Mouse (Mus musculus): ENCODE results near the gene R3hdm4.

The R3hdm4 gene

DNA sequence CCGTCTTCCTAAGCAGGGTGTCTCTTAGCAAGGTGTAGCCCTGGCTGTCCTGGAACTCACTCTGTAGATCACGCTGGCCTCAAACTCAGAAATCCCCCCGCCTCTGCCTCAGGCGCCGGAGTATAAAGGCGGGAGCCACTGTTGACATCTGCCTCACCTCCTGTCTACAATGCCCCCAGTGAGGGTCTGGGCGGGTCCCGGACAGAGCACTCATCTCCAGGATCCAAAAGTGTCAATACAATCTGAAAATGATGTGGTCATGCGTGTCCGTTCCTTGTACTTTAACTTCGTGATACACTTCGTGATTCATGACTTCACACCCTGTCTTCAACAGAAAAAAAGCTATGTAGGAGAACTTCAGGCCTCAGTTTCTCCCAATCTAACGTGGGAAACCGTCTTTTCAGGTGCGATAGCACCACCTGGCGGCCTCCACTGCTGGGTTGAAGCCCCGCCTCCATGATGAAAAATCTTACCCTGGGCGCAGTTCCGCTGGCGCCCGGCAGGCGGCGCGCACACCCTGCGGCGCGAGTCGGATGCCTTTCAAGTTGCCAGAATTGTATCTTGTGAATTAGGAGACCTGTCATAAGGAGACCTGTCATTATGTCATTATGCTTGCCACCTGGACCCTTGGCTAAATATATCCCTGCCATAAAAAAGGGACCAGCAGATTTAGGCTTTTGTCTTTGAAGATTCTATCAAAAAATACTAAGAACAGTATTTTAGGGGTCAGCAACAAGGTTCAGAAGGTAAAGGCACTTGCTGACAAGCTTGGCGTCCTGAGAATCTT lies 4.2 kb upstream of the R3hdm4 start:
- DNase-seq (ENCODE audit: low read depth), result peak; percentile 58

DNA sequence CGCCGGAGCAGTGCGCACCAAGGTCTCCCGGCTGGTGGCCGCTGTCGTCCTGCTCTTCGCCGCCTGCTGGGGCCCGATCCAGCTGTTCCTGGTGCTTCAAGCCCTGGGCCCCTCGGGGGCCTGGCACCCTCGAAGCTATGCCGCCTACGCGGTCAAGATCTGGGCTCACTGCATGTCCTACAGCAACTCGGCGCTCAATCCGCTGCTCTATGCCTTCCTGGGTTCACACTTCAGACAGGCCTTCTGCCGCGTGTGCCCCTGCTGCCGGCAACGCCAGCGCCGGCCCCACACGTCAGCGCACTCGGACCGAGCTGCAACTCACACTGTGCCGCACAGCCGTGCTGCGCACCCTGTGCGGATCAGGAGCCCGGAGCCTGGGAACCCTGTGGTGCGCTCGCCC lies 564 bp upstream of the R3hdm4 start:
- DNase-seq (ENCODE audit: low read depth), result no peak

DNA sequence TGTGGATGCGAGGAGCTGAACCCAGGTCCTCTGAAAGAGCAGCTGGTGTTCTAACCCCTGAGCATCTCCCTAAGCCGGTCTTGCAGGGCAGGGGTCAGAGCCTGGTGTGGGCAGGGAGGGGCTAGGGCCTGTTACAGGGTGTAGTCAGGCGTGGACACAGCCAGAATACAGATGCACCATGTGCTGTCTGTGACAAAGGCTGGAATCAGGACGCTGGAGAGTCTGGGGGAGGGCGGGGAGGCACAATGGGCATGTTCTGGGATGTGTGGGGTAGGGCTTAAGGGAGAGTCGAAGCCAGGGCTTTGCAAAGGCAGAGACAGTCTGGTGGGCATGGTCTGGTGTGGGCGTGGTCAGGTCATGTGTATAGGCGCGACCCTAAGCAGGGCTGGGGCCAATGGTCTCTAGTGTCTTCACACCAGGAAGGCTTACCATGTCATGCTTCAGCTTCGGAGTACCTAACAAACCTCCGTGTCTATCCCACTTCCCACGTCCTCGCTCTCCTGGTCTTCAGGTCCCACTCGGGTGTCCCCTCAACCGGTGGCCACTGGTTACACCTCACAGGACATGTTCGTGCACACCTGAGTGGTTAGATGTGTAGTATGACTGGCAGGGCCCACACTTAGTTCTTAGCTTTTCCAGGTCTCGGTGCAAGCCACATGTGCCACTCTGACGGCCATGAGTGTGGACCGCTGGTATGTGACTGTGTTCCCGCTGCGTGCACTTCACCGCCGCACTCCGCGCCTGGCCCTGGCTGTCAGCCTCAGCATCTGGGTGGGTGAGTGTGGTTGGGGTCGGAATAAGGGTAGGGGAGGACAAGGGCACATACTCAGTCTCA lies 735 bp downstream of the R3hdm4 start:
- no peak for DNase-seq (ENCODE audit: low read depth)

DNA sequence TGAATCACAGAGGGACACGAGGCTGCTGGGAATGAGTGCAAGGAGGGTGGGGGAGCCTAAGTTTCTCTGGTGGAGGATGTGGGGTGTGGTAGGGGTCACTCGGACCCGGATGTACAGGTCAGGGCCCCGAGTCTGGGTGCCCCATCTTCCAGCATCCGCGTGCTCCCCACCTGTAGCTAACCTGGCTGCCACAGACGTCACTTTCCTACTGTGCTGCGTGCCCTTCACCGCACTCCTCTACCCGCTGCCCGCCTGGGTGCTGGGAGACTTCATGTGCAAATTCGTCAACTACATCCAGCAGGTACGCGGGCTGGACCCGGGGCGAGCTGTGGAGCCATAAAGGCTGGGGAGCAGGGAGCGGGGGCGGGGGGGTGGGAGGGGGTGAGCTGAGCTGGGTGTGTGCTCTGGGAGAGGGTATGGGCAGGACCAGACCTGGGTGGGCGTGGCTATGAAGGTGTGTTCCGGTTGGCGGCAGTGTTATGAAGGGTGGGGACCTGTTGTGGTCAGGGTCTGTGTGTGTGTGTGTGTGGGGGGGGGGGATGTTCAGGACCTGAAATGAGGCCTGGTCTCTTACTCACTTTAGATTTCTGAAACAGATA lies 1.7 kb downstream of the R3hdm4 start:
- no peak for DNase-seq (ENCODE audit: low read depth)

DNA sequence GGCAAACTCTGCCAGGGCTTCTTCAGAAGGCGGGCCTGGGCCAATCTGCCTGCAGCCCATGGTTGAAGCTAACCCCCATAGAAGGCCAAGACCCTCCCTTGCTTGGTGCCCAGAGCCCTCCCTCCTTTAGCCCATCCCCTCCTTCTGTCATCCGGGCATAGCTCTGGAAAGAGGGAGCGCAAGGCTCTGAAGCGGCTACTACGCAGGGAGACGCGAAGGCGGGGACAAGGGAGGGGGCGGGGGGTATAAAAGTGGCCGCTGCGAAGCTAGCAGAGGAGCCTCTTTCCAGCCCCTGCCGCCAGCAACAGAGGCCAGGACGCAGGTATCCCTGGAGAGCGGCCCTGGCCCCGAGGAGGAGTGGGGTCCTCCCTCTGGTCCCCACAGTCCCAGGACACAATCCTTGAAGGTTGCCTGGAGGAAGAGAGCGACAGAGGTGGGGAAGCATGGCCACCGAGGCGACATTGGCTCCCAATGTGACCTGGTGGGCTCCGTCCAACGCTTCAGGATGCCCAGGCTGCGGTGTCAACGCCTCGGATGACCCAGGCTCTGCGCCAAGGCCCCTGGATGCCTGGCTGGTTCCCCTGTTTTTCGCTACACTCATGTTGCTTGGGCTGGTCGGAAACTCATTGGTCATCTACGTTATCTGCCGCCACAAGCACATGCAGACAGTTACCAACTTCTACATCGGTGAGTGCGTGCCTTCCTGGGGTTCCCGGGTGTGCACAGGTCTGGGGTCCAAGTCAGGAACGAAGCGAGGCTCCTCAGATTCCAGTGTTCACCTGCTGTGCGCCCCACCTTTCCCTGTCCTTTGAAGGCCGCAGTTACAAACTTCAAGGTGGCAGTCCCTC lies 2.6 kb downstream of the R3hdm4 start:
- DNase-seq (ENCODE audit: low read depth), result no peak

DNA sequence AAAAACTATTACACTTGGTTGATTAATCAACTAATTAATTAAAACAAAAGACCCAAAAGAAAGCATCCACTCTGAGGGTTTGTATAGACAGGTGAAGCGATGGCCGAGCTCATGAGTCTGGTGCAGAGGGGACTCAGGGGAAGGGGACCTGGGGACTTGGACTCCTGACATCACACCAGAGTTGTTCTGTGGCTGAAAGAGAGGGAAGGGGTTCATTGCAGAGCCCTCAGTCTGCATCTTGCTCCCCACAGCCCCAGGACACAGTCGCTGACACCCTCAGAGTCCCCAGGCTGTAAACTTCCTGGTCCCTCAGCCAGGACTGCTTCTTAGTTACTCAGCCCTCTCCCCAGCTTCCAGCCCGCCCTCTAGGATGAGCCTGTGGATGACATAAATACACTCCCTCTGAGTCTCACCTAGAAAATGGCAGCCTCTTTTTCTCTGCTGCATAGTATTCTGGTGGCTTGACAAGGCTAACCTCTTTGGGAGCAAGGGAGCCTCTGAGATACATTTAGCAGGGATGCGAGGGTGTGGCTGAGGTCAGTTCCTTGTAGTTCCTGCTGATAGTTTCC lies 3.4 kb downstream of the R3hdm4 start:
- no peak for DNase-seq (ENCODE audit: low read depth)

DNA sequence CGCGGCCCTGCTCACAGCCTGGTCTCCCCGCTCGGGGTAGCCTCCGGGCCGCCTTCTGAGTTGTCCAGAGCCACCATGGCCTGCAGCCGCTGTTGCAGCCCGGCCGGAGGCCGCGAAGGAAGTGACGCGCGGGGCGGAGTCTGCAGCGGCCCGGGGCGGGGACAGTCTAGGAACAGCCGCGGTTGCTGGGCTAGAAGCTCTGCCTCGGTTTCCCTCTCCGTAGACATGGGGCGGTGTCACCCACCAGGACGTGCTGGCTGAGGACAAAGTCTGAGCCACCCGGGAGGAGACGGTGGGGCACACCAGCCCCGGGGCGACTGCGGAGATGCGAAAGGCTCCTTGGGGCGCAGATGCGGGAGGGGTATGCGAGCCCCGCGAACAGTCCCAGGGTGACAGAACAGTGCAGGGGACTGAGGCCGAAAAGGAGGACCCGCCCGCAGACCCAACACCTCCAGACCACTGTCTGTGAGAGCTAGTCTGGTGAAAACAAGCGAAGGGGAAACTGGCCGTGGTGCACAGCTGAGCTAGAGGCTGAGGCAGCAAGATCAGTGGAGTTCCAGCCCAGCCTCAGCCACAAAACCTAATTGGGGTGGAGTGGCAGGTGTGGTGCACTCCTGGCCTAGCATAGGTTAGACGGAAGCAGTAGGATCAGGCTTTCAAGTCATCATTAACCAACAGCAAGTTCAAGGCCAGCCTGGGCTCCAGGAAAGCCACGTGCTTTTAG lies 4.0 kb downstream of the R3hdm4 start, which contains the start of gene Kiss1r:
Kiss1r (plus strand) TSS at position 164 of the 724 bp plus-strand sequence.
- DNase-seq (ENCODE audit: low read depth), result no peak

DNA sequence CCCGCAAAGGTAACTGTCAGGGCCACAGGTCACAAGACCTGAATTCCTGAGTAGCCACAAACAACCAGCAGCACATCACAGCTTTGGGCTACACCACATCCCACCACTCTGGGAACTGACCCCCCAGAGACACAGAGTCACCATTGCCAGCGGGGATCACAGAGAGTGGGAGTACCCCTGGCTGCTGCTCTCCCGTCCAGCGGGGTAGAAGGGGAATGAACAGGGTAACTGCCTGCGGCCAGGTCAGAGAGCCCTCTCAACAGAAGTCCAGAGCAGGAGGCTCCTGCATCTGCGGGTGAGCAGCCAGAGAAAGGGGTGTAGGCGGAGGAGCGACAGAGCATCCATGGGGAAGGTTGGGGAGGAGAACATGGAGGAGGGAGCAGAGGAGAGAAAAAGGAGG lies 4.9 kb downstream of the R3hdm4 start:
- DNase-seq (ENCODE audit: low read depth), result no peak

DNA sequence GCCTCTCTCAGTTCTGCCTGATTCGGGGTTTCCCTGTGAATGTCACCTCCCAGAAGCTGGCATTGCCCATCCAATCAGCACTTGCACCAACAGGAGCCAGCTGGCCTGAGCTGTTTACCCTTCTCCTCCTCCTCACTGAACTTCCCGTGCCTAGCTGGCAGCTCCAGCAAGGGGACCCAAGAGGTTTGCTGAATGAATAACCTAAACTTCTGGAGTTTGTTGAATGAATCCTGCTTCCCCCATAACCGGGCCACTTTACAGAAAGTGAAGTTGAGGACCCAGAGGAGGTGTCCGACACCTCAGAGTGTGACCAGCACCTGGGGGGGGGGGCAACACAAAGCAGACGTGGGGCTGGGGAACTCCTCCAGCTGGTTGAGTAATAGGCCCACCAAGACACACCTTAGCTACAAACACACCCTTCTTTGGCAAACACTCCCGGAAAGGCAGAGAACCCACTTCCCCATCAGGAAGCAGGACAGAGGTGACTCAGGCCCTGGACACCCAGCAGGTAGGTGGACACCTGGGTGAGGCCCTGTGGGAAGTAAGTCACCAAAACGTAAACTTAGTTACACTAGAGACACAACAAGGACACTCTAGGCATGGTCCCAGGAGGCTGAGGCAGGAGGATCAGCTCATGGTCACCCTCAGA lies 5.9 kb downstream of the R3hdm4 start:
- no peak for DNase-seq (ENCODE audit: low read depth)

DNA sequence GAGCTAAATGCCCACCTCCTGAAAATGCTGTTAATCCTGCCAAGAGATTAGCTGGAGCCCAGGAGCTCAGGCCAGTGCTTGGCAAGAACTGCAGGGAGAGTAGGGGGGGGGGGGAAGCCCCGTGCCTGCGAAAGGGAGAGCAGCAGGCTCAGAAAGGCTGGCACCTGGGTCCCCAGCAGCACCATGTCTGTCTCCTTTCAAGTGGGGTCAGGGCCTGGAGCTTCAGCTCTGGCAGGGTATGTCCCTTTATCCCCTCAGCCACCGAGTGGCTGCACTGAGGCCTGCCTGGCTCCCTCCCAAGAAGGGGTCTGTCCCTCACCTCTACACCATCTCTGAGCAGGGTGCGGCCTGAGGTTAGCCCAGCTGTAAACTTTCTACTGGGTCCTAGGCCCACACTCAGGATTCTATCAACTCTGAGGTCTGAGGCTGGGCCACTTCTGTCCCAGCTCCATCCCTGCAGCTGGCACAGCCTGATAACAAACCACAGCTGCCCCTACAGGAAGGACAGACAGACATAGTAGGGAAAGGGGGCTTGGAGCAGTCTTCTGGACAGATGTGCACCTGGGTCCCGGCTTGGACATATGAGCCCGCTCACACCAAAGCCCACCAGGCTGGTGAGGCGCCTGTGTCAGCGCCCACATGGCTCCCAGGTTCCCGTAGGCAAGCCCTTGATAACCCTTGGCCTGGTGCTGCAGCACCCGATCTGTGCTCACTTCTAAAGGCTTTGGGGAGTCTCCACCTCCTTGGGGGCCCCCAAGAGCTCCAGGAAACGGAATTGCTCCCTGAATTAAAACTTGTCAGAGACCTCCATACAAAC lies 6.7 kb downstream of the R3hdm4 start:
- DNase-seq (ENCODE audit: low read depth), result no peak

DNA sequence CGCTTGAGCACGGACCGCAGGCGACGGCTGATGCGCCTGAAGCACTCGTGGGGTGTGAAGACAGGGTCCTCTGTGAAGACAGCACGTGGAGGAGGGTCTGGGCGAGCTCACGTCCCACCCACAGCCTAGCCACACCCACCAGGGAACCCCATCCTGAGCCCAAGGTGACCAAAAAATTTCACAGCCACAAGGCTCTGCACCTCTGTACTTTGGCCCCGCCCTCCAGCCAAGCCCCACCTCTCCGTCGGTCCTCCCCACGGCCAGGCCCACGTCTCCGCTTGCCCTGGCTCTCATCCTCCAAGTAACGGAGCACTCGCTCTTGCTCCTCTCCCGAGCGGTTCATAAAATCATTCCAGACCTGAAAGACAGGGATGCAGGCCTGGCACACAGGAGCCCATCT lies 8.6 kb downstream of the R3hdm4 start:
- DNase-seq (ENCODE audit: low read depth), result no peak

DNA sequence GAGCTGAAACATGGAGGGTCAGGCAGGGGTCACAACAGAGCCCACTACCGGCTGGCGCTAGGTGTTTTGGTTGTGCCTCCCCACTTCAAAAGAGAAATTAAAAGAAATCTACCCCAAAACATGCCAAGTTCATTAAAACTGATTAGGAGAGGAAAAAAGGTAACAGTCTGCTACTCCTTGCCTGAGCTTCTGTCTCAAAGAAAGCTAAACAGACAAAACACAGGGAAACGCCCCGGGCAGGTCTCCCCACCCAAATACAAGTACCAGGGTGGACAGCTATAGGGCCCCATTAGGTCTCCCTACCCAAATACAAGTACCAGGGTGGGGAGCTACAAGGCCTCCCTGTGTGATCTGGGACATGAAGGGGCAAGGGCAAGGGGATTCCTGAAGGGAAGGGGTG lies 10.5 kb downstream of the R3hdm4 start, which contains the start of gene Gm26602:
Gm26602 (plus strand) TSS at position 301 of the 400 bp plus-strand sequence.
- no peak for DNase-seq (ENCODE audit: low read depth)

DNA sequence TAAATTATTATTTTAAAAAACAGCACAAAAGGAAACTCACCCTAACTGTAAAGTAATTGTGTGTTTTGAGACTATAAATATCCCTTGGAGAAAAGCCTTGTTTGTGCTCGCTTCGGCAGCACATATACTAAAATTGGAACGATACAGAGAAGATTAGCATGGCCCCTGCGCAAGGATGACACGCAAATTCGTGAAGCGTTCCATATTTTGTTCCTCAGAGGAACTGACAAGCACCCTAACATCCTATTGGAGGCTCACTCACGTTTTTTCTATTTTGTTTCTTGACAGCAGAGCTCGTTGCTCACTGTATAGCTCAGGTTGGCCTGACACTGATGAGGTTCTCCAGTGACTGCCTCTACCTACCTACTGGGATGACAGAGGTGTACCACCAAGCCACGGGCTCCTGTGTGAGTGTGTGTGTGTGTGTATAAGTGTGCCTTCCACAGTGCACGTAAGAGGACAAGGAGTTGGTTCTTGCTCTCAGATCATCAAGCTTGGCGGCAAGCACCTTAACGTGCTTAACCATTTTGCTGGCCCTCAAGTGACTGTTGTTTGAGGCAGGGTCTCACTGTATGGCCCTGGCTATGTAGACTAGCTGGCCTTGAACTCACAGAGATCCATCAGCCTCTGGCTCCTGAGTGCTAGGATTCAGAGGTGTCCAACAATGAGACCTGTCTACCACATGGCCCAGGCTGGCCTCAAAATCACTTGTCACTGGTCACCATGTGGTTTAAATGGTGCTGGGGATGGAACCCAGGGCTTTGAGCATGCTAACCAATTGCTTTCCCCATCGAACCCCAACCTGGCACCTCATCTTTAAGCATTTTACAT lies 11.7 kb downstream of the R3hdm4 start:
- DNase-seq (ENCODE audit: low read depth), result no peak

DNA sequence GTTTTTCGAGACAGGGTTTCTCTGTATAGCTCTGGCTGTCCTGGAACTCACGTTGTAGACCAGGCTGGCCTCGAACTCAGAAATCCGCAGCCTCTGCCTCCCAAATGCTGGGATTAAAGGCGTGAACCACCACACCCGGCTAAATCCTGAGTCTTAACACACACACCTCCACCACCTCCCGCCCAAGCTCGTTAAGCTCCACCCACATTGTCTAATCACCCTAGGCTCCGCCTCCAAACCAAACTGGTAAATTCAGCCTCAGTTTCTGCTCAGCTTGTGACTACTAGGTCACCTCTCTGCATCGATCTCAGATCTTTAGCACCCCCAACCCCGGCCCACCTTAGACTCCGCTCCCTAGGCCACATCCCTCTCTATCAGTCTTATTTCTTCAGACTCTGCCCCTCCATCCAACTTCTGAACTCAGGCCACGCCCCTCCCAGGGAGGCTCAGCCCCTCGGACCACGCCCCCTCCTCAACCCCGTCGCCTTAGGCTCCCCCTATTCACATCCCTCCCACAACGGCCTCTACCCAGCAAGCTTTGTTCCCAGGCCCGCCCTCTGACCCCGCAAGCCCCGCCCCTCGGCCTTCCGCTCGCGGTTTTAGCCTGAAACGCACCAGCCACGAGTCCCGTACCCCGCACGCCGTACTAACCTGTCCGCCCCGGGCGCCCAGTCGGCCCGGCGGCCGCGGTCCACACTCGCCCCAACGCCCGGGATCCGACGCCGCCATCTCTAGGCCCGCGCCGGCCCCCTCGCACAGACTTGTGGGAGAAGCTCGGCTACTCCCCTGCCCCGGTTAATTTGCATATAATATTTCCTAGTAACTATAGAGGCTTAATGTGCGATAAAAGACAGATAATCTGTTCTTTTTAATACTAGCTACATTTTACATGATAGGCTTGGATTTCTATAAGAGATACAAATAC lies 12.6 kb downstream of the R3hdm4 start, which contains the start of gene Med16:
Med16 (minus strand) TSS at position 757 of the 925 bp plus-strand sequence.
- peak; percentile 91 for DNase-seq (ENCODE audit: low read depth)

DNA sequence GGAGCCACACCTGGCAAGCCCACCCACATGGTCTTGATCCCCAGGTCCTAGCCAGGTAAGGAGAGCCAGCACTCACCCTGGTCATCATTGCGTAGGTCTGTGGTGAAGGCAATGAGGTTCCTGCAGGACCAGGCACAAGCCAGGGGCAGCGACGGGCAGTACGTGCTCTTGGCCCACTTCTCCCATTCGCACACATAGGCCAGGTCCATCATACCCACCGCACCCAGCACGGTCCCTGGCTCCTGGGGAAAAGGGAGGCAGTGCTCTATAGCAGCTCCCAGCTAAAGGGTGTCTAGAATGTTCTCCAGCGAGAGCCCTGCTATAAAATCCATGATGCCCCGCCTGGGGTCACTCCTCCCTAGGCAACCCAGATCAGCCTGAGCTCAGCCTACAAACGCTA lies 13.6 kb downstream of the R3hdm4 start:
- DNase-seq (ENCODE audit: low read depth), result no peak

DNA sequence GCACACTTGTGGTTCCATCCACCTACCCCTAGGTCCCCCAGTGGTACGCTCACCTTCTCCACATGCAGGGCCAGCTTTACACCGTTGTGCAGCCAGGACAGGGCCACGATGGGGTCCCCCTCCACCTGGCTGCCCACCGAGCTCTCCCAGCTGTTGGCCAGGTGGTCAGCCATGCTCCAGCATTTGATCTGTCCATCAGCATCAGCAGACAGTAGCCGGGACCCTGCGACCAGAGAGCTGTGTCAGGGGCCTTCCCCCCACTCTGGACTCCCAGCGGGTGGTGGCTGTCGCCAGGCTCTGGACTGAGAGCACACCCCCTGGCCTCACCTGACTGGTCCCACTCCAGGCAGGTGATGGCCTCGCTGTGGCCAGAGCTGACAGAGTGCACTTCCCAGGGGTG lies 14.3 kb downstream of the R3hdm4 start:
- DNase-seq (ENCODE audit: low read depth), result no peak

DNA sequence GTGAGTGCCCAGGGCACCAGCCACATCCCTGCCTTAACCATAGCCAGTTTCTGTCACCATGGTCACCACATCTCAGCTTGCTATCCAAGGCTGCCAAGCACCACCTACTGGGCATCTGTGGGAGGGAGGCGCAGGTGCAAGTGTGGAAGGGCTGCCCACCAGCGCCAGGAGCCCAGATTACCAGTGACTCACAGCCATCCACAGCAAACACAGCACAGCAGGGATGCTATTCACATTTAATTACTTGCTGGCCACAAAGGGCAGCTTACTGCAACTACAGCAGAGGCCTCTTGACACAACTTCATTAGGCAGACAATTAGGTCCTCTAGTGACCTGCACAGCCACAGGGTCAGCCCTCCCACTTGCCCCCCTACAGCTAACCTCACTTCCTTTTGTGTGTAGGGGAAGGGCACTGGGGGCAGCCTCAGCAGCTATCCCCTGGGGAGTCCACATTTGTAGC lies 20.0 kb downstream of the R3hdm4 start:
- no peak for DNase-seq (ENCODE audit: low read depth)
